Mouse (Mus musculus): ENCODE measurements around the gene Tm2d1. TPM values are rescaled to one million over a fixed set of nuclear protein-coding genes. Genes with fewer than 3 reads are reported as not detected.
A peak's percentile ranks its signal among the peaks of the same experiment; 100 is the strongest.
"Not testable (repeated sequence)": the region's sequence is repeated elsewhere in the genome, so short reads cannot be mapped to it uniquely, and the experiment has no call there.

The Tm2d1 gene
- polyA plus RNA-seq (2015; fragmentation: Nextera tagmentation; extraction: Ambion mirVana), result 106 and 111 TPM in 2 replicates

- H3K27me3 ChIP-seq (replicated peaks), result no peaks in the 10 kb centered on the region
- no peaks in the 10 kb centered on the region for H3K9me3 ChIP-seq
- peak within 1 kb of the TSS; percentile 96 for H3K4me3 ChIP-seq
- ATAC-seq (ENCODE audit: extremely low read depth, insufficient number of reproducible peaks, low FRiP score, low TSS enrichment), result peak; percentile 83
- peaks cover 17% of the 10 kb centered on the region for H3K4me1 ChIP-seq
- H3K27ac ChIP-seq (replicated peaks), result peak within 1 kb of the TSS; percentile 76
- peaks cover 17% of the 10 kb centered on the region for H3K36me3 ChIP-seq
- WGBS, result under 1% methylated on average over 46 of the region's 46 CpGs
- H3K9ac ChIP-seq, result peak within 1 kb of the TSS; percentile 96
- H3K4me2 ChIP-seq, result peak within 1 kb of the TSS; percentile 71
Observed at GRCm38 (mm10) chr4:98382716-98383424, at the start of gene Tm2d1. Tm2d1 (minus strand) TSS chr4:98383306.

GRCm38 (mm10) chr4:98428371-98428770 lies 45.3 kb upstream of the Tm2d1 start:
- no peak overlapping the region for H3K9ac ChIP-seq
- no peak; the same call in 1 of the 2 replicates for ATAC-seq (ENCODE audit: extremely low read depth, insufficient number of reproducible peaks, low FRiP score, low TSS enrichment)
- H3K36me3 ChIP-seq, result peaks cover 29% of the 10 kb centered on the region
- 42% methylated on average over 8 of the region's 8 CpGs for WGBS
- peaks cover 14% of the 10 kb centered on the region for H3K4me1 ChIP-seq
- no peak overlapping the region for H3K4me3 ChIP-seq
- peak overlapping the region; percentile 29 for H3K4me2 ChIP-seq
- H3K9me3 ChIP-seq, result no peaks in the 10 kb centered on the region
- peak overlapping the region; percentile 70 for H3K27ac ChIP-seq (replicated peaks)
- no peaks in the 10 kb centered on the region for H3K27me3 ChIP-seq (replicated peaks)

GRCm38 (mm10) chr4:98415150-98415549 lies 32.0 kb upstream of the Tm2d1 start:
- not testable (repeated sequence) for H3K27ac ChIP-seq (replicated peaks); H3K4me3 ChIP-seq; H3K9ac ChIP-seq; H3K4me1 ChIP-seq; H3K9me3 ChIP-seq; H3K27me3 ChIP-seq (replicated peaks); ATAC-seq (ENCODE audit: extremely low read depth, insufficient number of reproducible peaks, low FRiP score, low TSS enrichment); H3K4me2 ChIP-seq
- WGBS, result 86% methylated on average over 8 of the region's 8 CpGs
- peaks cover 45% of the 10 kb centered on the region for H3K36me3 ChIP-seq

- WGBS, result 88% methylated on average over 4 of the region's 4 CpGs
Observed at GRCm38 (mm10) chr4:98408455-98408854, 25.3 kb upstream of the Tm2d1 start.

GRCm38 (mm10) chr4:98404412-98404811 lies 21.3 kb upstream of the Tm2d1 start:
- 80% methylated on average over 6 of the region's 6 CpGs for WGBS
- no peak overlapping the region for H3K4me2 ChIP-seq
- no peak for ATAC-seq (ENCODE audit: extremely low read depth, insufficient number of reproducible peaks, low FRiP score, low TSS enrichment)

More at GRCm38 (mm10) chr4:98408455-98408854, 25.3 kb upstream of the Tm2d1 start:
- no peak overlapping the region for H3K4me3 ChIP-seq
- ATAC-seq (ENCODE audit: extremely low read depth, insufficient number of reproducible peaks, low FRiP score, low TSS enrichment), result no peak
- H3K27me3 ChIP-seq (replicated peaks), result no peaks in the 10 kb centered on the region
- H3K9ac ChIP-seq, result no peak overlapping the region
- H3K4me1 ChIP-seq, result 0 out of 2 replicates have a peak, but pooled peaks cover 3% of the 10 kb centered on the region
- no peak overlapping the region for H3K4me2 ChIP-seq
- peaks cover 32% of the 10 kb centered on the region for H3K36me3 ChIP-seq
- H3K27ac ChIP-seq (replicated peaks), result no peak overlapping the region
- no peaks in the 10 kb centered on the region for H3K9me3 ChIP-seq

GRCm38 (mm10) chr4:98403492-98403891 lies 20.4 kb upstream of the Tm2d1 start:
- Histone ChIP-seq H3K9me3 (no peaks in the 10 kb centered on the region), H3K4me3 (no peak overlapping the region), H3K36me3 (peaks cover 8% of the 10 kb centered on the region; the same call in 1 of the 2 replicates), H3K27me3 (replicated peaks) (no peaks in the 10 kb centered on the region), H3K4me2 (no peak overlapping the region), H3K9ac (no peak overlapping the region), H3K27ac (replicated peaks) (no peak overlapping the region), H3K4me1 (peaks cover 17% of the 10 kb centered on the region)
- 62% methylated on average over 4 of the region's 4 CpGs for WGBS
- no peak for ATAC-seq (ENCODE audit: extremely low read depth, insufficient number of reproducible peaks, low FRiP score, low TSS enrichment)

More at GRCm38 (mm10) chr4:98404412-98404811, 21.3 kb upstream of the Tm2d1 start:
- peaks cover 12% of the 10 kb centered on the region; the same call in 1 of the 2 replicates for H3K36me3 ChIP-seq
- no peak overlapping the region for H3K27ac ChIP-seq (replicated peaks)
- H3K9ac ChIP-seq, result no peak overlapping the region
- H3K9me3 ChIP-seq, result no peaks in the 10 kb centered on the region
- H3K4me3 ChIP-seq, result no peak overlapping the region
- no peaks in the 10 kb centered on the region for H3K27me3 ChIP-seq (replicated peaks)
- peaks cover 17% of the 10 kb centered on the region for H3K4me1 ChIP-seq

GRCm38 (mm10) chr4:98401584-98401962 lies 18.5 kb upstream of the Tm2d1 start:
- Histone ChIP-seq H3K9me3 (no peaks in the 10 kb centered on the region), H3K4me3 (no peak overlapping the region), H3K9ac (no peak overlapping the region), H3K27ac (replicated peaks) (peak overlapping the region; percentile 71), H3K27me3 (replicated peaks) (no peaks in the 10 kb centered on the region), H3K4me2 (peak overlapping the region; percentile 22; the same call in 1 of the 2 replicates), H3K36me3 (no peaks in the 10 kb centered on the region), H3K4me1 (peaks cover 18% of the 10 kb centered on the region)
- no peak for ATAC-seq (ENCODE audit: extremely low read depth, insufficient number of reproducible peaks, low FRiP score, low TSS enrichment)
- WGBS, result 62% methylated on average over 2 of the region's 2 CpGs

- H3K9ac ChIP-seq, result peak overlapping the region; percentile 53
- H3K27ac ChIP-seq (replicated peaks), result peak overlapping the region; percentile 71
- H3K4me2 ChIP-seq, result peak overlapping the region; percentile 22; the same call in 1 of the 2 replicates
- 25% methylated on average over 6 of the region's 6 CpGs for WGBS
- H3K4me3 ChIP-seq, result no peak overlapping the region
- H3K9me3 ChIP-seq, result no peaks in the 10 kb centered on the region
- ATAC-seq (ENCODE audit: extremely low read depth, insufficient number of reproducible peaks, low FRiP score, low TSS enrichment), result no peak
- H3K4me1 ChIP-seq, result peaks cover 21% of the 10 kb centered on the region
- no peaks in the 10 kb centered on the region for H3K27me3 ChIP-seq (replicated peaks)
- no peaks in the 10 kb centered on the region for H3K36me3 ChIP-seq
Observed at GRCm38 (mm10) chr4:98400926-98401583, 17.9 kb upstream of the Tm2d1 start.

GRCm38 (mm10) chr4:98395690-98396437 lies 12.8 kb upstream of the Tm2d1 start, which contains the start of gene Patj:
Patj (plus strand) TSS chr4:98395785.
- no peaks in the 10 kb centered on the region for H3K27me3 ChIP-seq (replicated peaks)
- no peaks in the 10 kb centered on the region for H3K9me3 ChIP-seq
- peak within 1 kb of the TSS; percentile 92 for H3K4me3 ChIP-seq
- under 1% methylated on average over 68 of the region's 73 CpGs for WGBS
- H3K27ac ChIP-seq (replicated peaks), result peak within 1 kb of the TSS; percentile 76
- peaks cover 8% of the 10 kb centered on the region for H3K4me1 ChIP-seq
- peak within 1 kb of the TSS; percentile 99 for H3K9ac ChIP-seq
- no peaks in the 10 kb centered on the region for H3K36me3 ChIP-seq
- peak within 1 kb of the TSS; percentile 81 for H3K4me2 ChIP-seq
- peak; percentile 66 for ATAC-seq (ENCODE audit: extremely low read depth, insufficient number of reproducible peaks, low FRiP score, low TSS enrichment)

GRCm38 (mm10) chr4:98395346-98395689 lies 12.2 kb upstream of the Tm2d1 start:
- H3K27me3 ChIP-seq (replicated peaks), result no peaks in the 10 kb centered on the region
- peak overlapping the region; percentile 99 for H3K9ac ChIP-seq
- ATAC-seq (ENCODE audit: extremely low read depth, insufficient number of reproducible peaks, low FRiP score, low TSS enrichment), result no peak
- peaks cover 4% of the 10 kb centered on the region; the same call in 1 of the 2 replicates for H3K4me1 ChIP-seq
- peak overlapping the region; percentile 81 for H3K4me2 ChIP-seq
- 5% methylated on average over 7 of the region's 7 CpGs for WGBS
- peak overlapping the region; percentile 92 for H3K4me3 ChIP-seq
- no peaks in the 10 kb centered on the region for H3K36me3 ChIP-seq
- peak overlapping the region; percentile 76 for H3K27ac ChIP-seq (replicated peaks)
- no peaks in the 10 kb centered on the region for H3K9me3 ChIP-seq

GRCm38 (mm10) chr4:98385036-98385435 lies 1.9 kb upstream of the Tm2d1 start:
- no peaks in the 10 kb centered on the region for H3K9me3 ChIP-seq
- H3K36me3 ChIP-seq, result no peaks in the 10 kb centered on the region
- 48% methylated on average over 5 of the region's 5 CpGs for WGBS
- H3K4me3 ChIP-seq, result no peak overlapping the region
- no peaks in the 10 kb centered on the region for H3K27me3 ChIP-seq (replicated peaks)
- no peak overlapping the region for H3K4me2 ChIP-seq
- H3K4me1 ChIP-seq, result peaks cover 17% of the 10 kb centered on the region
- H3K9ac ChIP-seq, result no peak overlapping the region
- no peak overlapping the region for H3K27ac ChIP-seq (replicated peaks)
- ATAC-seq (ENCODE audit: extremely low read depth, insufficient number of reproducible peaks, low FRiP score, low TSS enrichment), result no peak

All from heart, embryonic 13.5 days (tissue).